Mouse (Mus musculus) neural tube, embryonic 13.5 days (tissue): ENCODE measurements around the gene Clip1. TPM values are rescaled to one million over a fixed set of nuclear protein-coding genes. Genes with fewer than 3 reads are reported as not detected.

Source experiments
- ATAC-seq: fragments of 200-750 bp; cut with Nextera tagmentation; 2 replicates; pipeline ENCODE4 v1.8.0; 2017; ENCODE audit warnings: low read depth, mild to moderate bottlenecking, moderate TSS enrichment, moderate library complexity
- H3K27ac ChIP-seq: fragments of 300-500 bp; sonication (generic); replicated peaks from 2 replicates; pipeline ENCODE4 v1.5.1; 2015; ENCODE audit warnings: moderate library complexity, mild to moderate bottlenecking, inconsistent platforms
- H3K27me3 ChIP-seq: fragments of 300-500 bp; sonication (generic); 2 replicates; pipeline ENCODE4 v1.6.1; 2015; ENCODE audit warnings: mild to moderate bottlenecking, inconsistent platforms
- H3K36me3 ChIP-seq: fragments of 300-500 bp; sonication (generic); 2 replicates; pipeline ENCODE4 v1.6.1; 2015; ENCODE audit warnings: mild to moderate bottlenecking, inconsistent platforms
- H3K4me1 ChIP-seq: fragments of 300-500 bp; sonication (generic); replicated peaks from 2 replicates; pipeline ENCODE4 v1.6.1; 2015; ENCODE audit warnings: inconsistent platforms
- H3K4me2 ChIP-seq: fragments of 300-500 bp; sonication (generic); 2 replicates; pipeline ENCODE4 v1.6.1; 2015; ENCODE audit warnings: inconsistent platforms, mild to moderate bottlenecking, moderate library complexity
- H3K4me3 ChIP-seq: fragments of 300-500 bp; sonication (generic); 2 replicates; pipeline ENCODE4 v1.5.1; 2015; ENCODE audit warnings: mild to moderate bottlenecking, inconsistent platforms
- H3K9ac ChIP-seq: fragments of 300-500 bp; sonication (generic); 2 replicates; pipeline ENCODE4 v1.6.1; 2015; ENCODE audit warnings: moderate library complexity, mild to moderate bottlenecking, inconsistent platforms
- H3K9me3 ChIP-seq: fragments of 300-500 bp; sonication (generic); 2 replicates; pipeline ENCODE4 v1.6.1; 2016; ENCODE audit warnings: inconsistent platforms
- WGBS: fragments of 180-500 bp; shearing (Covaris S2); methylation state at CpG from one replicate; pipeline ENCODE4 v1.1.7; 2015; 5-methylcytosine and 5-hydroxymethylcytosine counted together
- polyA plus RNA-seq: library from polyadenylated mRNA; unstranded; fragments of >200 nt; fragmentation: Nextera tagmentation; extraction: Ambion mirVana; gene quantifications from 2 replicates; pipeline ENCODE4 v1.2.1, GENCODE M21; 2015

Clip1 gene
- polyA plus RNA-seq, 1 experiment from 2014 or later, result 67.0 TPM

DNA sequence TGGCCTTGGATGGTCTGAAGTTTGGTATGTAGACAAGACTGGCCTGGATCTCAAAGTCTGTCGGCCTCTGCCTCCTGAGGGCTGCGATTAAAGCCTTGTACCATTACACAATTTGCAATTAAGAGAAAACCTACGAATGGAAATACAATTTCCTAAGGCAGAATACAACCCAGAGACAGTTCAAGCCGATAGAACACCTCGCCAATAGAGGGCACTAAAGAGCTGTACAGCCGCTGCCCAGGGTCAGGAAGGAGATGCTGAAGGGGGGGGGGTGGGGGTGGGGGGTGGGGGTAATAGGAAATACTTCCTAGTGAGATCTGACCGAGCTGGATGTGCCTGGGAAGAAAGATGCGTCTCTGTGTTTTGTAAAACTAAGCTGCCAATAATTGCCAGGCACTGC, 57.8 kb downstream of the Clip1 start:
- 30% methylated on average over 8 of the region's 8 CpGs for WGBS

DNA sequence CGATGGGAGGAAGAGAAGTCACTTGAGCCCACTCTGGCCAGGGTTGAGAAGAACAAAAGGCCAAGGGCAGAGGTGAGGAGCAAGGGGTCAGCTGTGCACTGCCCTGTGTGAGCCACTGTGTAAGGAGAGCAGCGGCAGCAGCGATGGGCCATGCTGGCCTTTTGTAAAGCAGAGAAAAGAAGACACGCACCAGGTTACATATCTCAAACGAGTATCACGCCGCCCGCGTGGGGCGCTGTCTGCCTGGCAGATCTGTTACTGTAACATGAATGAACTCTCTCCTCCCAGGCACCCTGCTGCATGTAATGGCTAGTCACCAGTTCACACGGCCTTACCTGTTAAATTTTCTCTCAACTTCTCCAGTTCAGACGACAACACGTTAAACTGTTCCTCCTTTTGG, 62.0 kb downstream of the Clip1 start:
- Histone ChIP-seq H3K4me3 (no peak overlapping the region), H3K4me2 (no peak overlapping the region), H3K9ac (no peak overlapping the region), H3K27me3 (no peaks in the 10 kb centered on the region), H3K36me3 (peaks cover 62% of the 10 kb centered on the region), H3K27ac (no peak overlapping the region), H3K4me1 (no peaks in the 10 kb centered on the region), H3K9me3 (no peaks in the 10 kb centered on the region)
- WGBS, result 68% methylated on average over 13 of the region's 13 CpGs
- ATAC-seq, result no peak

More for the DNA sequence above, 57.8 kb downstream of the Clip1 start:
- no peak for ATAC-seq
- H3K4me3 ChIP-seq, result no peak overlapping the region
- H3K4me2 ChIP-seq, result no peak overlapping the region
- H3K36me3 ChIP-seq, result peaks cover 58% of the 10 kb centered on the region
- H3K27ac ChIP-seq, result no peak overlapping the region
- no peaks in the 10 kb centered on the region for H3K4me1 ChIP-seq
- no peaks in the 10 kb centered on the region for H3K9me3 ChIP-seq
- H3K9ac ChIP-seq, result 0 out of 2 replicates have a peak overlapping the region, but pooled peaks have one; percentile 5
- H3K27me3 ChIP-seq, result no peaks in the 10 kb centered on the region

DNA sequence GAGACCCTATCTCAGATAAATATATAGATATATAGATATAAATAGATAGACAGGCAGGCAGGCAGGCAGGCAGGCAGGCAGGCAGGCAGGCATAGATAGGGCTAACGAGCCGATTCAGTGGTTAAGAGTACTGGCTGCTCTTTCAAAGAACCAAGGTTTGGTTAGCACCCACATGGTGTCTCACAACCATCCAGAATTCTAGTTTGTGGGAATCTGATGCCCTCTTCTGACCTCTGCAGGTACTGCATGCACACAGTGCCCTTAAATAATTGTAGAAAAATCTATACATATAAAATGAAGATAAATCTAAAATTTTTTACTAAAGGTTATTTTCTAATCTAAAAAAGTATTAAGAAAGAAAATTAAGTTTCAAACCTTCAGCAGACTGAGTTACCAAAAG, 65.9 kb downstream of the Clip1 start:
- ATAC-seq, result no peak
- Histone ChIP-seq H3K4me1 (no peaks in the 10 kb centered on the region), H3K36me3 (peaks cover 86% of the 10 kb centered on the region), H3K4me3 (no peak overlapping the region), H3K27ac (no peak overlapping the region), H3K9me3 (no peaks in the 10 kb centered on the region), H3K4me2 (no peak overlapping the region), H3K9ac (no peak overlapping the region), H3K27me3 (no peaks in the 10 kb centered on the region)
- WGBS, result 78% methylated on average over 2 of the region's 2 CpGs

DNA sequence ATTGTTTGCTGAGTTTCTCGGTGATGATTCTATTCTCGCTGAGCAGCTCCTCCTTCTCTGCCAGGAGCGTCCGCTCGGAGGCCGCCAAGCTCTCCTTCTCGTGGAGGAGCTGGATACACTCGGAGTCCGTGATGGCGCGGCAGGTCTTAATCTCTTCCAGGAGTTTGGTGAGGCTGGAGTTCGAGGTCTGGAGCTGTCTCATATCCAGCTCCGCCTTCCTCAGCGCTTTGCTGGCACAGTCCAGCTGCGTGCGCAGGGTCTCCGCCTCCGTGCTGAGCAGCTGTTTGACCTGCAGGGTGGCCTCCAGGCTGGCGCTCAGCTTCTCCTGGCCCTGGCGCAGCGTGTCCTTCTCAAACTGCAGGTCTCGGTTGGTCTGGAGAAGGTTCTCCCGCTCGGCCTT, 70.2 kb downstream of the Clip1 start:
- H3K4me1 ChIP-seq, result no peaks in the 10 kb centered on the region
- no peak overlapping the region for H3K9ac ChIP-seq
- H3K4me3 ChIP-seq, result no peak overlapping the region
- no peak for ATAC-seq
- no peaks in the 10 kb centered on the region for H3K9me3 ChIP-seq
- no peaks in the 10 kb centered on the region for H3K27me3 ChIP-seq
- H3K27ac ChIP-seq, result no peak overlapping the region
- peaks cover 91% of the 10 kb centered on the region for H3K36me3 ChIP-seq
- 95% methylated on average over 24 of the region's 24 CpGs for WGBS
- no peak overlapping the region for H3K4me2 ChIP-seq

DNA sequence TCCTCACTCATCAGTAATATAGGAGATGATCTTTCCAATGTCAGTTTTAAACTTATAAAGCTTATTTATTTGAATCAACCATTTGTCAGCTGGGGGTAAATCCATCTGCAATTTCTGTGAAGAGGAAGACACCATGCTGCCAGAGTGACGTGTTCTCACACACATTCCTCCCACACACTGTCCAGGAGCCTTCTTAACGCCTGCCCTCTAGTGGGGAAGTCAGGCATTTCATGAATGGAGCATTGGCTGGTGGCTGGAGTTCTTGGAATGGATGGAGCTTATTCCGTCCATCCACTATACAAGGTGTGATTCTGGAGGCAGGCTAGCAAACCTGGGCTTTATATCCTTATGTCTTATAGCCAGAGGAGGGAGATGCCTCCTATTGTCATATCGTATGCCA, 74.6 kb downstream of the Clip1 start:
- peak; percentile 47; the same call in 1 of the 2 replicates for ATAC-seq
- 29% methylated on average over 4 of the region's 4 CpGs for WGBS
- no peak overlapping the region for H3K4me2 ChIP-seq
- no peak overlapping the region for H3K27ac ChIP-seq
- no peak overlapping the region for H3K9ac ChIP-seq
- no peaks in the 10 kb centered on the region for H3K27me3 ChIP-seq
- no peaks in the 10 kb centered on the region for H3K4me1 ChIP-seq
- H3K36me3 ChIP-seq, result peaks cover 93% of the 10 kb centered on the region
- no peak overlapping the region for H3K4me3 ChIP-seq
- no peaks in the 10 kb centered on the region for H3K9me3 ChIP-seq

DNA sequence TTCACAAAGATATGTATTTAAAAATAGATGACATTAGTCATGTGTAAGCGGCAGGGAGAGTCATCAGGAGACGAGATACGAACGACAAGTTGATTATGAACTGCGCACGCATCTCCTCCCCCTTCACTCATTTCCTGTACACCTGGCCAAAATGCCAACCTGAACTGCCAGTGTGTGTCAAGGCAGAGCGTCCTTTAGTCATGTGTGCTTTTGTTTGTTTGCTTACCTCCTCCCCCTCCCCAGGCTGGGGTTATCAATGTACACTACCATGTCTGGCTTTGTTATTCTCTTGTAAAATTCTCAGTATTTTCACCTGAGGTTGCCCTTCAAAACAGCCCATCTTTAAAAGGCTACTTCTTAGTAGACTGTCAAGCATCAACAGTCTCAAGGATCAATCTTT, 75.0 kb downstream of the Clip1 start:
- WGBS, result 94% methylated on average over 7 of the region's 7 CpGs
- no peak overlapping the region for H3K4me2 ChIP-seq
- no peaks in the 10 kb centered on the region for H3K9me3 ChIP-seq
- no peak overlapping the region for H3K27ac ChIP-seq
- H3K4me3 ChIP-seq, result no peak overlapping the region
- H3K36me3 ChIP-seq, result peaks cover 91% of the 10 kb centered on the region
- no peak overlapping the region for H3K9ac ChIP-seq
- H3K27me3 ChIP-seq, result no peaks in the 10 kb centered on the region
- ATAC-seq, result no peak
- no peaks in the 10 kb centered on the region for H3K4me1 ChIP-seq

DNA sequence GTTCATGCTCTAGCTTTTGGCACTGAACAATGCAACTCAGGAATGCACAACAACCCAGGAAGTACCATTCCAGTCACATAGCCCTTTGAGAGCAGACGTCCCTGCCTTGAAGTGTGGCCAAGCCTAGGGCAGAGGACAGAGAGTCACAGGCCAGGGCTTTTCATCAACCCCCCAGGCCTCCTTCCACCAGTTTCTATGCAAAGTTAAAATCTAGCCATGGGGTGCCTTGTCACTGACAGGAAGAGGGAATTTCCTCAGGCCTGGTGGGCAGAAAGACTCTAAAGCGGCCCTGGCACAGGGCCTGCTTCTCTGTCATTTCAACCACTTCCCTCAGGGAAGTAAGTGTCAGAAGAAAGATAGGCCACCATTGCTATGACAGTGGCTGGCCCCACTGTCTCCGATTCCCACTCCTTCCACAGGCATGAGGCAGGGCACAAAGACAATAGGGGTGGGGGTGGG, 77.2 kb downstream of the Clip1 start:
- Histone ChIP-seq H3K9me3 (no peaks in the 10 kb centered on the region), H3K9ac (no peak overlapping the region), H3K36me3 (peaks cover 83% of the 10 kb centered on the region), H3K4me2 (no peak overlapping the region), H3K4me3 (no peak overlapping the region), H3K27me3 (no peaks in the 10 kb centered on the region), H3K4me1 (peaks cover 8% of the 10 kb centered on the region; the same call in 1 of the 2 replicates), H3K27ac (peak overlapping the region; percentile 23; the same call in 1 of the 2 replicates)
- whole genome bisulfite sequencing, result 74% methylated on average over 3 of the region's 3 CpGs
- ATAC-seq, result no peak

DNA sequence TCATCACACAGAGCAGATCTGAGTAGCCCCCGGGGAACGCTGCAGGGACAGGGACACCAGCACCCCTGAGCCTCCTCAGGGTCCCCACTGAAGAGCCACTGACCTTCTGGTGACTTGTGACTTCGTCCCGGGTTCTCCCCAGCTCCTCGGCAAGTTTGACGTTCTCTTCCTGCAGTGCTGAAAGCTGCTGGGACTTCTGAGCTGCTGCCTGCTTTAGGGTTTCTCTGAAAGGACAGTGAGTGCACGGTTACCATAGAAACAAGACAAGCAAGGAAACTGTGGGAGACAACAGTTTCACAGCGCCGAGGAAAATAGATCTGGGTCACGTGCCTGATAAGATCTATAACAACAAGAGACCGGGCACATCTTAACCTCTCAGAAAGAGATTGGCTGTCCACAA, 80.9 kb downstream of the Clip1 start:
- H3K4me3 ChIP-seq, result peak overlapping the region; percentile 5; the same call in 1 of the 2 replicates
- no peaks in the 10 kb centered on the region for H3K27me3 ChIP-seq
- 36% methylated on average over 11 of the region's 11 CpGs for WGBS
- H3K27ac ChIP-seq, result 0 out of 2 replicates have a peak overlapping the region, but pooled peaks have one; percentile 13
- H3K9ac ChIP-seq, result no peak overlapping the region
- no peak for ATAC-seq
- H3K4me1 ChIP-seq, result peaks cover 8% of the 10 kb centered on the region; the same call in 1 of the 2 replicates
- H3K9me3 ChIP-seq, result no peaks in the 10 kb centered on the region
- H3K4me2 ChIP-seq, result no peak overlapping the region
- H3K36me3 ChIP-seq, result peaks cover 85% of the 10 kb centered on the region

DNA sequence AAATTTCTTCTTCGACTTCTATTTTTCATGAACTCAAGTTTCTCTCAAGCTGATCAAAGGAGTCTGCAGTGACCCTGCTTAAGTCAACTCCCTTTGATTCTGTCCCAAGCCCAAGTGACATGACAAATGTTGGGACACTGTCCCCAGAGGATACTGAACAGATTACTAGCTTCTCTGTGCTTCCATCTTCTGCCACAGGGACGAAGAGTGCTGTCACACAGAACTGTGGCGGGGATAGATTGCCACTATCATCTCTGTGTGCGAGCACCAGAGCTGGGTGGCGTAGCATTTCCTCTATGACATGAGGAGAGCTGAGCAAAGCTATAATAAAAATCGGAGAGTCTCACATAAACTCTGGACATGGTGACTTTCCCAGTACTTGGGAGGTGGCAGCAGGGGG, 82.2 kb downstream of the Clip1 start:
- Histone ChIP-seq H3K9ac (no peak overlapping the region), H3K27ac (no peak overlapping the region), H3K4me1 (peaks cover 8% of the 10 kb centered on the region; the same call in 1 of the 2 replicates), H3K27me3 (no peaks in the 10 kb centered on the region), H3K4me3 (no peak overlapping the region), H3K4me2 (no peak overlapping the region), H3K36me3 (peaks cover 81% of the 10 kb centered on the region), H3K9me3 (no peaks in the 10 kb centered on the region)
- 85% methylated on average over 6 of the region's 6 CpGs for WGBS
- no peak for ATAC-seq

DNA sequence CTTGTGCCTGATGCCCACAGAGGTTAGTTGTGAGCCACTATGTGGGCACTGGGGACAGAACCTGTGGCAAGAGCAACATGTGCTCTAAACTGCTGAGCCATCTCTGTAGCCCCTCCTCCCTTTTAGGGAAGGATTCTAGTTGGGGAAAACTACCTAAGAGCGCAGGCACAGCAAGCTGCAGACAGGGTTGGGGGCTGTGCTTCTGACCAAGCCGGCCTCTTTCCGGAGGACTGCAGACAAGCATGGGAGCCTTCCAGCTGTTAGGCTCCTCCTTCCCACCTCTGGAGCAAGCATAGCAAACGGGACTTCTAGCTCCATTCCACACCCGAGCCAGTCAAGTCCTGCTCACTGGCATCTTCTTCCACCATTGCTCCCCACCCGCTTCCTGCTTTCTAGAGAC, 85.1 kb downstream of the Clip1 start:
- H3K4me1 ChIP-seq, result peaks cover 8% of the 10 kb centered on the region; the same call in 1 of the 2 replicates
- H3K4me3 ChIP-seq, result no peak overlapping the region
- no peaks in the 10 kb centered on the region for H3K27me3 ChIP-seq
- no peak overlapping the region for H3K9ac ChIP-seq
- ATAC-seq, result no peak
- no peak overlapping the region for H3K4me2 ChIP-seq
- 37% methylated on average over 6 of the region's 6 CpGs for WGBS
- peak overlapping the region; percentile 62 for H3K27ac ChIP-seq
- peaks cover 74% of the 10 kb centered on the region for H3K36me3 ChIP-seq
- H3K9me3 ChIP-seq, result no peaks in the 10 kb centered on the region

DNA sequence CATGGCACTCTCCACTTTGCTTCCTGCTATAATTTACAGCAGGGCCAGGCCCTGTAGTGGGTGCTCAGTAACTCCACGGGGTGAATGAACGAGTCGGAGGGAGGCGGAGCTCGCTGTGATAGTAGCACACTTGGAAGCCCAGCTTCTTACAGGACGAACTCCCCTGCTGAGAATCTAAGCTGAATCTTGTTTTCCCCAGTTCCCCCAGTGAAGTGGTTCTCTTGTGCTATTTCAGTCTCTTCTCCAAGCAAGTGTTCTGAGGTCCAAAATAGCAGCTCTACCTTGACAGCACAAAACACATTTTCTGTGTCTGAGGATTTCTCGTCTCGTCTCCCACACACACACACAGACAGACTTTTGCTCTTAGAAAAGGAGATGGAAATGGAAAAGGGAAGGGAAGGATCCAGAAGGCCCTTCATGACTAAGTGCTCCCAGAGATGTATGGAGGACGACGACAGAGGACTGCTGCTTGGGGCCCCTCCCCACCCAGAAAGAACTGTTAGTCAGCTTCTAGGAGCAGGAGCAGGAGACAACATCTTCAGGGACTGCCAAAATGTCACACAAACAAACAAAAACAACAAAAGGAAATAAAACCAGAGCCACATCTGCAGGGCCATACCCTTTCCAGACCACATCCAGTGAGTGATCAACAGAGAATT, 90.7 kb downstream of the Clip1 start:
- peaks cover 77% of the 10 kb centered on the region for H3K36me3 ChIP-seq

DNA sequence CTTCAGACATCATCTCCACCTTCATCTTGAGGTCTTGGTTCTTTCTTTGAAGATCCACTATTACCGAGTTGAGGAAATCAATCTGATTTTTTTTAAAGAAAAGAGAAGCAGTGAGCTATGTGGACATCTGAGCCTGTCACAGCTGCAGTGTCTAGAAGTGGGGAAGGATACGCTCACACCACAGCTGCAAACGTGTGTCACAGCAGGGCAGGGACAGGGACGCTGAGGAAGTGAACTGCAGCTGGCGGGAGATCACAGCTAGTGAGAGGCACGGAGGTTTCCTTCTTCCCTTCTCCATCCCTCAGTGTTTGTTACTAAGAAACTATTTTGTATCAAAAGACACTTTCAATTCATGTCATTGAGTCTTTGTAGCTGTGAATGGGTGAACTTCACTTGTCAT, 104.4 kb downstream of the Clip1 start:
- Histone ChIP-seq H3K4me3 (no peak overlapping the region), H3K36me3 (peaks cover 76% of the 10 kb centered on the region), H3K9me3 (no peaks in the 10 kb centered on the region), H3K9ac (no peak overlapping the region), H3K27me3 (no peaks in the 10 kb centered on the region), H3K4me2 (no peak overlapping the region), H3K4me1 (no peaks in the 10 kb centered on the region), H3K27ac (no peak overlapping the region)
- WGBS, result 82% methylated on average over 6 of the region's 6 CpGs
- ATAC-seq, result no peak

More for the DNA sequence above, 90.7 kb downstream of the Clip1 start:
- H3K27ac ChIP-seq, result no peak overlapping the region
- no peak for ATAC-seq
- H3K4me1 ChIP-seq, result no peaks in the 10 kb centered on the region
- H3K4me3 ChIP-seq, result no peak overlapping the region
- no peak overlapping the region for H3K4me2 ChIP-seq
- H3K9me3 ChIP-seq, result no peaks in the 10 kb centered on the region
- no peak overlapping the region for H3K9ac ChIP-seq
- H3K27me3 ChIP-seq, result no peaks in the 10 kb centered on the region
- WGBS, result 69% methylated on average over 10 of the region's 10 CpGs

DNA sequence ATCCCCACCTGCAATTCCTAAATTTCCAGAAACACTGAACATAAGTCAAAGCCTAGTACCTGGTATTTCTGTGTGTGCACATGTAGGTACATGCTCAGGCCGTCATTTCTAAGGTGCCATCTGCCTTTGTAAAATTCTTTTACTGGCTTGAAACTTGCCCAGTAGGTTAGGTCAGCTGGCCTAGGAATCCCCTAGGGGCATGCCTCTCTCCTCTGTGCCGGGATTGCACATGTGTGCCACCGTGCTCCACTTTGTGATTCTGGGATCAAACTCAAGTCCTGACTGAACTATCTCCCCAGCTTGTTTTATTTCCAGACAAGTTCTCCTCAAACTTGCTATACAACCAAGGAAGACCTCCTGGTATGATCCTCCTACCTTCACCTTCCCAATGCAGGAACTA, 107.7 kb downstream of the Clip1 start:
- ATAC-seq, result no peak
- Histone ChIP-seq H3K36me3 (peaks cover 54% of the 10 kb centered on the region), H3K4me1 (peaks cover 7% of the 10 kb centered on the region), H3K27me3 (no peaks in the 10 kb centered on the region), H3K4me2 (no peak overlapping the region), H3K4me3 (no peak overlapping the region), H3K9me3 (no peaks in the 10 kb centered on the region), H3K27ac (no peak overlapping the region), H3K9ac (no peak overlapping the region)
- WGBS, result 88% methylated on average over 3 of the region's 3 CpGs
